13 mouse cellular contexts compared by ENCODE assay signal in the genomic region with DNA sequence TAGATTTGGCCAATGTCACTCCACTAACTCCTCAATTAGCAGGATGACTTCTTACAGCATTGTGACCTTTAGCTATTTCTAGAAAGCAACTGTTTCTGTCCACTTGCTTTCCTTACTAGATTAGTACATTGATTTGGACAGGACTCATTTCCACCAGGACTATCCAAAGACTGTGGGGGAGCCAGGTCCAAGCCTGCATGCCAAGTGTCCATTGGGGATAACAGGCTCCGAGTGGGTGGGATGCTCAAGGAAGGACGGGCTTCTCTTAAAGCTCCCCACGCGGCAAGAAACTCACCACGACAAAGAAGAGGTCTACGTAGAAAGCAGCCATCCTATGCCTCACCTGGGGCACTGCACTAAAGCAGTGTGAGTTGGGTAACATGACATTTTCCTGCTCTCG.
"Had no signal": no experiment of that assay in that cellular context is flagged by ENCODE, and none has a peak within 500 bp of the region (broad histone marks: within the 10 kb centered on the region; RNA-seq: fewer than 3 reads in every experiment).

No protein-coding gene starts in this region.

- DNase-seq: kidney, adult 2 months; kidney, postnatal 14 days; lung, adult 2 months; lung, postnatal 36 days; midbrain, embryonic 14.5 days; thymus, postnatal 4 days had no signal

- H3K4me1 ChIP-seq: kidney, embryonic 15.5 days; midbrain, embryonic 10.5 days; neural tube, embryonic 12.5 days had no signal

- ATAC-seq: lung, postnatal 0 days had no signal

- H3K9me3 ChIP-seq: kidney, embryonic 15.5 days; limb, embryonic 15.5 days; midbrain, embryonic 10.5 days; neural tube, embryonic 12.5 days had no signal

- H3K9ac ChIP-seq: kidney, embryonic 15.5 days; limb, embryonic 15.5 days; neural tube, embryonic 12.5 days had no signal

- H3K27me3 ChIP-seq: kidney, embryonic 15.5 days; limb, embryonic 15.5 days; neural tube, embryonic 12.5 days had no signal

- H3K27ac ChIP-seq: kidney, embryonic 15.5 days; limb, embryonic 15.5 days; midbrain, embryonic 10.5 days; neural tube, embryonic 12.5 days; stomach, postnatal 0 days had no signal

- H3K4me3 ChIP-seq: kidney, embryonic 15.5 days; limb, embryonic 15.5 days; midbrain, embryonic 10.5 days; myocyte; neural tube, embryonic 12.5 days had no signal

- H3K4me2 ChIP-seq: kidney, embryonic 15.5 days; limb, embryonic 15.5 days; neural tube, embryonic 12.5 days had no signal
